Mouse (Mus musculus) cortical plate, adult 2 months (tissue): ENCODE results near the gene Cilp.

ENCODE experiments used
- CTCF ChIP-seq: fragments of 200-500 bp; IDR thresholded peaks from 2 replicates; pipeline ENCODE4 v1.5.1; 2011; ENCODE audit warnings: mild to moderate bottlenecking, control low read depth, low read length; ENCODE audit not compliant: insufficient read depth; ENCODE audit errors: extremely low read depth
- POLR2A ChIP-seq: fragments of 200-500 bp; IDR thresholded peaks from 2 replicates; pipeline ENCODE4 v1.6.1; 2011; ENCODE audit warnings: mild to moderate bottlenecking, low read length, control low read depth; ENCODE audit not compliant: insufficient read depth; ENCODE audit errors: extremely low read depth

DNA sequence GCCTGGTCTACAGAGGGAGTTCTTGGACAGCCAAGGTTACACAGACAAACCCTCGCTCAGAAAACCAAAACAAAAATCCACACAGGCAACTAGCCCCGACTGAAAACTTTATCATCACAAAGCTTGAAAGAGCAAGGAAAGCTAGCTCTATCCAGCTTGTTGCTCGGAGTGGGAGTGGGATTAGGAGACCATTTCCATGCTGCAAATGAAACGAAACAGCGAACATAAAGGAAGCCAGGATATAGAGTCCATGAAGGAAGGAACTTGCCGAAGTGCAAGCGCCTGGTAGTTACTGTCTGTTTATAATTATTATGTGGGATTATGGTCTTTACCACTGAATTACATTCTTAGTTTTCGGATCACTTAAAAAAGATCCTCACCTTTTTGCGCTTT is 28.6 kb downstream of the Cilp start:
- no peak for TF ChIP-seq POLR2A
- no peak for TF ChIP-seq CTCF
